Mouse (Mus musculus) cerebellum, adult 2 months (tissue): ENCODE results near the gene Yipf7.

Source experiments
- CTCF ChIP-seq: fragments of 200-500 bp; IDR thresholded peaks from 2 replicates; pipeline ENCODE4 v1.5.1; 2011; ENCODE audit warnings: low read depth, mild to moderate bottlenecking, control low read depth, low read length, moderate library complexity, borderline replicate concordance; ENCODE audit not compliant: insufficient read depth
- POLR2A ChIP-seq: fragments of 200-500 bp; IDR thresholded peaks from 2 replicates; pipeline ENCODE4 v1.6.1; 2011; ENCODE audit warnings: low read length, control low read depth, borderline replicate concordance; ENCODE audit not compliant: insufficient read depth

DNA sequence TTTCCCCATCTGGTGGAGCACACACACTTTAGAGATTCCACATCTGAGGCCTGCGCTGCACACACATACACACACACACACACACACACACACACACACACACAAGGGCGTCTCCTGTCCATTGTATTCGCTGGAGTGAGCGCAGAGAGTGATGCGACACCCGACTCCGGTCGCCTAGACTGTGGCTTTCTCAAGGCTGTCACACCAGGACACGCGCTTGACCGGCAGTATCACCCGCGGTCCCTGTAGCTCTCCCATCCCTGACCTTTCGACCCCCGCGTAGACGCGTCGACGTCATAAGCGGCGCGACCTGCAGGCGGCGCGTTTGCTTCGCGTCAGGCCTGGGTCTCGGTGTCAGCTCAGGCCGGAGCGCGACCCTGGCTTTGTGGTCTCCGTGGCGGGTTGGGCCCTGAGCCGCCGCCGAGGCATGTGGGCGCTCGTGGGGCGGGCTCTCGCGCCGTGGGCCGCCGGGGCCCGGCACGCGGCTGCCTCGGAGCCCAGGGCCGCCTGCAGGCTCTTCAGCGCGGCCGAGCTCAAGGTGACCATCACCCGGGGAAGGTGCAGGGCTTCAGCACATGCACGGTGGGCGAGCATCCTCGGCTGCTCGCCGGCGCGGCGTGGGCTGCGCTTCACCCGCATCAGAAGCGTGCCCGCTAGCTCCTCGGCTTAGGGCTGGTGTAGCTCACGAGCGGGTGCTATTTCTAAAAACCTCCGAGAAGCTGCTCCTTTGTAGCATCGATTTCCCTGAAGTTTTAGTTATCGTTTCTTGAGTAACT, 14.4 kb upstream of the Yipf7 start, which contains the start of gene Guf1:
- peak; percentile 89; the same call in 1 of the 2 replicates for TF ChIP-seq POLR2A
- TF ChIP-seq CTCF: no peak; the same call in 1 of the 2 replicates
